Comparison of ENCODE assay signal across 12 mouse cellular contexts in genomic region chr8:72589286-72589685, GRCm38 (mm10). TPM values are rescaled to one million over a fixed set of nuclear protein-coding genes. Genes with fewer than 3 reads are reported as not detected.
DNase-seq lines count a peak whose midpoint lies in the region; ATAC-seq and TF ChIP-seq lines count a peak whose summit lies in the region.
"Had no signal": no experiment of that assay in that cellular context is flagged by ENCODE, and none has a peak within 500 bp of the region (broad histone marks: within the 10 kb centered on the region; RNA-seq: fewer than 3 reads in every experiment).

No protein-coding gene starts in this region.

- peak; percentile 97 for DNase-seq in heart, adult 11 months
- DNase-seq in gastrocnemius, postnatal 10 days, result peak; percentile 56
- DNase-seq in layer of hippocampus, adult 9-11 months, result peak; percentile 85
- no peak for DNase-seq in cerebellum, postnatal 25 days
- no peak for DNase-seq in urinary bladder, postnatal 25 days (ENCODE audit: low spot score)
- no peak for DNase-seq in kidney, postnatal 14 days
- DNase-seq: cerebellum, postnatal 36 days; forebrain, postnatal 0 days had no signal

- no peaks in the 10 kb centered on the region for H3K4me1 ChIP-seq in heart, embryonic 11.5 days (ENCODE audit: control insufficient read depth, insufficient read depth, low read length)
- peaks cover 18% of the 10 kb centered on the region for H3K4me1 ChIP-seq in olfactory bulb, adult 2 months (ENCODE audit: control insufficient read depth, insufficient read depth, low read length)

- no peak overlapping the region for H3K4me3 ChIP-seq in heart, embryonic 11.5 days (ENCODE audit: low read depth, low read length)
- no peak overlapping the region for H3K4me3 ChIP-seq in olfactory bulb, adult 2 months (ENCODE audit: insufficient read depth, low read depth, low read length)
- H3K4me3 ChIP-seq: megakaryocyte, embryonic 14.5 days had no signal

- no peak for TF ChIP-seq CTCF in olfactory bulb, adult 2 months (IDR thresholded peaks at IDR 0.05; ENCODE audit: insufficient read depth, low read depth, low read length)

- no peak overlapping the region for H3K27ac ChIP-seq in heart, embryonic 11.5 days (ENCODE audit: low read depth, low read length)
- peak overlapping the region; percentile 29; the same call in 1 of the 2 replicates for H3K27ac ChIP-seq in olfactory bulb, adult 2 months (ENCODE audit: insufficient read depth, low read depth, low read length)

- no peak for ATAC-seq in heart, embryonic 11.5 days (replicated peaks; ENCODE audit: insufficient number of reproducible peaks, low FRiP score, low TSS enrichment)
- ATAC-seq: forebrain, postnatal 0 days had no signal

- H3K36me3 ChIP-seq in heart, embryonic 11.5 days (ENCODE audit: control insufficient read depth, insufficient read depth, low read length), result no peaks in the 10 kb centered on the region; the same call in 1 of the 2 replicates

- H3K4me2 ChIP-seq in heart, embryonic 11.5 days, result no peak overlapping the region

- TF ChIP-seq POLR2A in olfactory bulb, adult 2 months (IDR thresholded peaks at IDR 0.05; ENCODE audit: insufficient read depth, low read depth, low read length), result no peak

- 73% methylated on average over 7 of the region's 7 CpGs for WGBS in heart, embryonic 11.5 days (ENCODE audit: insufficient replicate concordance)
- 24% methylated on average over 7 of the region's 7 CpGs for WGBS in olfactory bulb, adult 2 months

- H3K9ac ChIP-seq in heart, embryonic 11.5 days (ENCODE audit: low read depth, low read length), result no peak overlapping the region
- H3K9ac ChIP-seq: forebrain, postnatal 0 days had no signal

- no peaks in the 10 kb centered on the region for H3K27me3 ChIP-seq in heart, embryonic 11.5 days (ENCODE audit: control insufficient read depth, insufficient read depth, low read length)
- H3K27me3 ChIP-seq: megakaryocyte, embryonic 14.5 days had no signal

- no peaks in the 10 kb centered on the region for H3K9me3 ChIP-seq in heart, embryonic 11.5 days (replicated peaks; ENCODE audit: control insufficient read depth, low read length)
- H3K9me3 ChIP-seq: megakaryocyte, embryonic 14.5 days had no signal

RNA-seq across cellular contexts. Expression of gene Tmem38a, which starts 17.4 kb away (rescaled TPM):
- 55.4 and 64.6 TPM in 2 replicates for polyA plus RNA-seq in heart, embryonic 11.5 days (2014; fragmentation: Nextera tagmentation; extraction: Ambion mirVana)
- total RNA-seq in gastrocnemius, postnatal 10 days (2021), result 100 to 1,000 TPM; 824 to 997 TPM
- polyA plus RNA-seq in olfactory bulb, adult 2 months (2012; ENCODE audit: insufficient read depth, insufficient read length, low replicate concordance, missing spikeins), result not detected in 2 replicates

RNA-seq across cellular contexts. Expression of gene Smim7, which starts 18.4 kb away (rescaled TPM):
- polyA plus RNA-seq in heart, embryonic 11.5 days (2014; fragmentation: Nextera tagmentation; extraction: Ambion mirVana), result 101 and 114 TPM in 2 replicates
- total RNA-seq in gastrocnemius, postnatal 10 days (2021), result 100 to 1,000 TPM in 1 of 2 experiments, 10 to 100 TPM in 1; 89.9 to 102 TPM
- not detected in 2 replicates for polyA plus RNA-seq in olfactory bulb, adult 2 months (2012; ENCODE audit: insufficient read depth, insufficient read length, low replicate concordance, missing spikeins)

RNA-seq across cellular contexts. Expression of gene Med26, which starts 41.2 kb away (rescaled TPM):
- polyA plus RNA-seq in heart, embryonic 11.5 days (2014; fragmentation: Nextera tagmentation; extraction: Ambion mirVana), result 8.5 and 9.0 TPM in 2 replicates
- 1 to 10 TPM; 7.0 to 9.3 TPM for total RNA-seq in gastrocnemius, postnatal 10 days (2021)
- not detected in 2 replicates for polyA plus RNA-seq in olfactory bulb, adult 2 months (2012; ENCODE audit: insufficient read depth, insufficient read length, low replicate concordance, missing spikeins)

RNA-seq across cellular contexts. Expression of gene Nwd1, which starts 57.2 kb away (rescaled TPM):
- polyA plus RNA-seq in heart, embryonic 11.5 days (2014; fragmentation: Nextera tagmentation; extraction: Ambion mirVana), result 0.07 and 0.10 TPM in 2 replicates
- 1 to 10 TPM; 1.0 to 1.2 TPM for total RNA-seq in gastrocnemius, postnatal 10 days (2021)
- not detected in 2 replicates for polyA plus RNA-seq in olfactory bulb, adult 2 months (2012; ENCODE audit: insufficient read depth, insufficient read length, low replicate concordance, missing spikeins)
- total RNA-seq: MEL had no signal

Comparison
In these comparisons a context has a peak if more than half of its experiments do, and no peak if none do; other contexts are left out.
1. DNase-seq: peak in heart, adult 11 months (single experiment), gastrocnemius, postnatal 10 days (single experiment) and layer of hippocampus, adult 9-11 months (single experiment); none in cerebellum, postnatal 25 days (0 of 2), urinary bladder, postnatal 25 days (single experiment) and kidney, postnatal 14 days (single experiment).
2. RNA of gene Tmem38a, which starts 17.4 kb away (polyA plus RNA-seq): 55.4 to 64.6 TPM in heart, embryonic 11.5 days; not detected in olfactory bulb, adult 2 months; every median in the first group is over 10 times any median in the second.
3. RNA of gene Smim7, which starts 18.4 kb away (polyA plus RNA-seq): 101 to 114 TPM in heart, embryonic 11.5 days; not detected in olfactory bulb, adult 2 months; every median in the first group is over 100 times any median in the second.